Mouse (Mus musculus) MEL (cell line): Measurements from ENCODE around the gene Basp1.

Experiments used
- BHLHE40 ChIP-seq: IDR thresholded peaks from 2 replicates; pipeline ENCODE4 v1.6.1; 2012; ENCODE audit warnings: low read depth, mild to moderate bottlenecking, inconsistent platforms, low read length, improper control_type of control experiment, borderline replicate concordance
- CTCF ChIP-seq, 3 experiments: IDR thresholded peaks in 2 of 3; conservative IDR thresholded peaks in 1 of 3; 2 replicates each; pipeline ENCODE4 v1.5.1; 2011 to 2012; ENCODE audit warnings: low read length in 3 of 3, low read depth in 2 of 3, mild to moderate bottlenecking in 2 of 3, improper control_type of control experiment in 1 of 3, inconsistent platforms in 1 of 3, mixed read lengths in 1 of 3, moderate library complexity in 1 of 3; ENCODE audit not compliant: control insufficient read depth in 1 of 3, insufficient read depth in 1 of 3, poor library complexity in 1 of 3, severe bottlenecking in 1 of 3
- E2F4 ChIP-seq: IDR thresholded peaks from 2 replicates; pipeline ENCODE4 v1.6.1; 2011; ENCODE audit warnings: low read depth, low read length, improper control_type of control experiment, borderline replicate concordance
- HCFC1 ChIP-seq: IDR thresholded peaks from 2 replicates; pipeline ENCODE4 v1.6.1; 2012; ENCODE audit warnings: low read depth, mild to moderate bottlenecking, inconsistent platforms, low read length, improper control_type of control experiment, moderate library complexity
- NELFE ChIP-seq: IDR thresholded peaks from 2 replicates; pipeline ENCODE4 v1.6.1; 2011; ENCODE audit warnings: low read depth, low read length, improper control_type of control experiment
- POLR2A ChIP-seq, 2 experiments: IDR thresholded peaks; 2 replicates each; pipeline ENCODE4 v1.6.1; 2011 to 2012; ENCODE audit warnings: low read length in 2 of 2, mild to moderate bottlenecking in 2 of 2, control low read depth in 1 of 2, improper control_type of control experiment in 1 of 2, low read depth in 1 of 2, moderate library complexity in 1 of 2; ENCODE audit not compliant: control insufficient read depth in 1 of 2, insufficient read depth in 1 of 2, poor library complexity in 1 of 2
- TCF12 ChIP-seq: IDR thresholded peaks from 2 replicates; pipeline ENCODE4 v1.6.1; 2014; ENCODE audit warnings: low read depth, mild to moderate bottlenecking, inconsistent platforms, low read length, improper control_type of control experiment, moderate library complexity
- USF1 ChIP-seq: IDR thresholded peaks from 2 replicates; pipeline ENCODE4 v1.6.1; 2014; ENCODE audit warnings: low read depth, mild to moderate bottlenecking, inconsistent platforms, low read length, improper control_type of control experiment, moderate library complexity

DNA sequence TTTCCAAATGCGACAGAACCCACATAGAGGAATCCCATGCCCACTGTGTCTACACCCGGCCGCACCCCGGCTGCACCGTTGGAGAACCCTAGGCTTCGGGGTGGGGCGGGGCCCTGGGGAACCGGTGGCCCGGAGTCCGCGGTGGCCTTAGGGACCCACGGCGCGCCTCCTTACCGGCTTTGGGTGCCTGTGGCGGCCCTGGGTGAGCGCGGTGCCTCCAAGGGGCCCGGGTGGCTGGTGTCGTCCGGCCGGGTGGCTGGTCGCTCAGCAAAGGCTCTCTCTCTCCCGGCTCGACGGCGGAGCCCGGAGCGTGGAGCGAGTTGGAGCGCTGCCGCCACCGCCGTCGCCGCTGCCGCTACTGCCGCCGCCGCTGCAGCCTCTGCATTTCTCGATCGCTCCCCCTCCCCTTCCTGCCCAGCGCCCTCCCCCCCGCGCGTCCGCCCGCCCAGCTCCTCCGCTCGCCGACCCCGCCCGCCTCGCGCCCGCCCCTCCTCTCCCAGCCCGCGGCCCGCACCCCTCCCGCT, at the start of gene Basp1:
- TF ChIP-seq NELFE (no peak), POLR2A (IDR thresholded peaks at IDR 0.05; ENCODE audit: control insufficient read depth in 1 of 2, insufficient read depth in 1 of 2, low read depth in 1 of 2, low read length in 2 of 2, poor library complexity in 1 of 2) (no peak), BHLHE40 (no peak), E2F4 (no peak), USF1 (no peak), HCFC1 (no peak), CTCF (IDR thresholded peaks at IDR 0.05 in 2 of 3, conservative IDR thresholded peaks at IDR 0.05 in 1 of 3; ENCODE audit: control insufficient read depth in 1 of 3, insufficient read depth in 1 of 3, low read depth in 2 of 3, low read length in 3 of 3, poor library complexity in 1 of 3, severe bottlenecking in 1 of 3) (no peak), TCF12 (no peak)
